Mouse (Mus musculus): Measurements from ENCODE around the gene Wipi1. TPM values are rescaled to one million over a fixed set of nuclear protein-coding genes. Genes with fewer than 3 reads are reported as not detected.
"Not testable (repeated sequence)": the region's sequence is repeated elsewhere in the genome, so short reads cannot be mapped to it uniquely, and the experiment has no call there.

Gene Wipi1
- polyA plus RNA-seq (2012; rRNA removed) (8.3 and 11.9 TPM in 2 replicates), polyA plus RNA-seq (2014; fragmentation: Nextera tagmentation; extraction: Ambion mirVana) (9.0 and 13.4 TPM in 2 replicates)

DNA sequence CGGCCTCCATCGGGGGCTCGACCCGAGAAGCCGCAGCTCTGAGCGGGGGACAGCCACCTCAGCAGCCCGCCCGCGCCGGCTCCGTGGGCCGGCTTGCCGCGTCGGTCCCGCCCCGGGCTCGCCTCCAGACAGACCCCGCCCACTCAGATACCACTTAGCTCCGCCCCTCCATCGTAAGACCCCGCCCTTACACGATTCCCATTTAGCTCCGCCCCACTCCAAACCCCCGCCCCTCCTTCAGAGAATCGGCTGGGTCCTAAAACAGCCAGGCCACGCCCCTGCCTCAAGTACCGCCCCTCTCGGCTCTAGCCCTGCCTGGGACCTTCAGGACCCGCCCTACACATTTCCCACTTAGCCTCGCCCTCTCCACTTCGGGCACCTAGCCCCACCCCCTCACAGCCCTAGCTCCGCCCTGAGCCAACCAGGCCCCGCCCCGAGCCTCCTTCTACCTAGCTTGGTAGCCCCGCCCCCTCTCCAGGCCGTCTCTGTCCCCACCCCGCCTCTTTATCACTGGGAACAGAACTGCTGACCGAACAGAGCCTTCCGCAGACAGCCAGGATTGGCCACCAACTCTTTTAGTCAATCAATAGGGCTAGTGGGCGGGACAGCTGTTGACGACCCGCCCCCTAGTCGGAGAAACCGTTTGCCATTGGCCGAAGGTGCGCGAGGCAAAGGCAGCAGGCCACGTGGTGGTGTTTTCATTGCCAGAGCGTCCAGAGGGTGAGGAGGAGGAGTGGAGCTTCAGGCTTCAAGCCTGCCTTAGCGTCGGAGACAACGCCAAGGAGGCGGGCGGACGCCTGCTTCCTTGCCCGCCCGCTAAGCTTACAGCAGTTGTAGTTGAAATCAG, at the start of gene Wipi1:
TSS of gene Wipi1 (minus strand) at position 665 of the 847 bp plus-strand sequence.
- ATAC-seq (ENCODE audit: insufficient read depth) (peak; percentile 89), DNase-seq (ENCODE audit: low read depth in 3 of 3, low spot score in 3 of 3) (peak; percentile 99)
- H3K4me2 ChIP-seq (ENCODE audit: low read depth) = peak within 1 kb of the TSS; percentile 90
- TF ChIP-seq EP300 (IDR thresholded peaks at IDR 0.05; ENCODE audit: low read depth) (no peak), CTCF (IDR thresholded peaks at IDR 0.05; ENCODE audit: low read depth) (no peak)
- peaks cover 50 to 62% of the 10 kb centered on the region in 2 experiments for H3K4me1 ChIP-seq (replicated peaks; ENCODE audit: control insufficient read depth in 2 of 2, insufficient read depth in 2 of 2, low read length in 1 of 2)
- H3K4me3 ChIP-seq (ENCODE audit: insufficient read depth in 1 of 2, low read depth in 2 of 2, low read length in 2 of 2) = peak within 1 kb of the TSS; percentile 75 to 76
- no peaks in the 10 kb centered on the region for H3K27me3 ChIP-seq (ENCODE audit: control insufficient read depth, insufficient read depth, low read length)
- no peaks in the 10 kb centered on the region for H3K9me3 ChIP-seq (ENCODE audit: control insufficient read depth, low read length)
- H3K36me3 ChIP-seq (replicated peaks; ENCODE audit: control insufficient read depth, insufficient read depth, low read depth) = no peaks in the 10 kb centered on the region
- peak within 1 kb of the TSS; percentile 99 for H3K27ac ChIP-seq
- under 1% methylated on average over 57 of the region's 58 CpGs for WGBS (ENCODE audit: insufficient replicate concordance)
- H3K9ac ChIP-seq (replicated peaks) = peak within 1 kb of the TSS; percentile 78

DNA sequence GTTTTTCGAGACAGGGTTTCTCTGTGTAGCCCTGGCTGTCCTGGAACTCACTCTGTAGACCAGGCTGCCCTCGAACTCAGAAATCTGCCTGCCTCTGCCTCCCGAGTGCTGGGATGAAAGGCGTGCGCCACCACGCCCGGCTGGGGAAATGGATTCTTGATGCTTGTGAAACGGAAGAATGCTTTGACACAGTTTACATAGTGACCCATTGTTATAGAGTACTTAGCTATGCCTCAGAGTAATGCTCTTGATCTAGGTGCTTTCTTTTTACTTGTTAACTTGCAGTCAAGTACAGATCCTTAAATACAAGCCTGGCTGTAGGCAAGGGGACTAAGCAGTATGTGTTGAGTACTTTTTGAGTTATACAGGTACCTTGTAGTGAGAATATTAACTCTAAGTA, 48.8 kb upstream of the Wipi1 start:
- not testable (repeated sequence) for H3K4me2 ChIP-seq (ENCODE audit: low read depth); H3K27ac ChIP-seq; H3K4me3 ChIP-seq (ENCODE audit: insufficient read depth in 1 of 2, low read depth in 2 of 2, low read length in 2 of 2); H3K9me3 ChIP-seq (ENCODE audit: control insufficient read depth, low read length); H3K27me3 ChIP-seq (ENCODE audit: control insufficient read depth, insufficient read depth, low read length); H3K9ac ChIP-seq (replicated peaks); DNase-seq (ENCODE audit: low read depth in 3 of 3, low spot score in 3 of 3); ATAC-seq (ENCODE audit: insufficient read depth)
- 90% methylated on average over 8 of the region's 8 CpGs for WGBS (ENCODE audit: insufficient replicate concordance)
- peaks cover 51% of the 10 kb centered on the region for H3K36me3 ChIP-seq (replicated peaks; ENCODE audit: control insufficient read depth, insufficient read depth, low read depth)
- peaks cover 11 to 12% of the 10 kb centered on the region in 2 experiments for H3K4me1 ChIP-seq (replicated peaks; ENCODE audit: control insufficient read depth in 2 of 2, insufficient read depth in 2 of 2, low read length in 1 of 2)

DNA sequence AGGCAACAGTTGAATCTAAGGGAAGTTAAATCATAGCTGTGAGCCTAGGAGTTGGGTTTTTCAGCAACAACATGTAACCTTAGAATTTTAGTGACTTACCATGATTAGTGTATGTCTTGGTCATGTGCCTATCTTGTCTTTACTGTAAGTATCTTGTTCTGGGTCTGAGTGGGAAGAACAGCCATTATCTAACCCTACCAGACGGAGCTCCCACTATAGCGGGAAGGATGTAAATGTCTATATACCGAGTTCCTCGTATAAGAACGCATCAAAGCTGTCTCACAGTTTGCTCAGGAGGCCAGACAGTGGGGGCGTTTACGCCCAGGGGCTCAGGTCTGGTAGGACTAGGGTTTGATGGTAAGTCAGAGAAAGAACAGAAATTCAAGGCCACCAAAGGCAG, 44.5 kb upstream of the Wipi1 start:
- DNase-seq (ENCODE audit: low read depth in 3 of 3, low spot score in 3 of 3) (peak in 2 of 3 experiments; percentile 40 to 42), ATAC-seq (ENCODE audit: insufficient read depth) (peak; percentile 77)
- peaks cover 41% of the 10 kb centered on the region for H3K36me3 ChIP-seq (replicated peaks; ENCODE audit: control insufficient read depth, insufficient read depth, low read depth)
- H3K4me2 ChIP-seq (ENCODE audit: low read depth) = peak overlapping the region; percentile 2; the same call in 1 of the 2 replicates
- H3K4me3 ChIP-seq (ENCODE audit: insufficient read depth in 1 of 2, low read depth in 2 of 2, low read length in 2 of 2) = no peak overlapping the region
- H3K9me3 ChIP-seq (ENCODE audit: control insufficient read depth, low read length) = no peaks in the 10 kb centered on the region
- TF ChIP-seq CTCF (IDR thresholded peaks at IDR 0.05; ENCODE audit: low read depth) (no peak), EP300 (IDR thresholded peaks at IDR 0.05; ENCODE audit: low read depth) (no peak)
- H3K27ac ChIP-seq = no peak overlapping the region; the same call in 1 of the 2 replicates
- H3K9ac ChIP-seq (replicated peaks) = no peak overlapping the region; the same call in 1 of the 2 replicates
- H3K27me3 ChIP-seq (ENCODE audit: control insufficient read depth, insufficient read depth, low read length) = no peaks in the 10 kb centered on the region
- WGBS (ENCODE audit: insufficient replicate concordance) = 23% methylated on average over 7 of the region's 7 CpGs
- H3K4me1 ChIP-seq (replicated peaks; ENCODE audit: control insufficient read depth in 2 of 2, insufficient read depth in 2 of 2, low read length in 1 of 2) = peaks cover 20 to 26% of the 10 kb centered on the region in 2 experiments

DNA sequence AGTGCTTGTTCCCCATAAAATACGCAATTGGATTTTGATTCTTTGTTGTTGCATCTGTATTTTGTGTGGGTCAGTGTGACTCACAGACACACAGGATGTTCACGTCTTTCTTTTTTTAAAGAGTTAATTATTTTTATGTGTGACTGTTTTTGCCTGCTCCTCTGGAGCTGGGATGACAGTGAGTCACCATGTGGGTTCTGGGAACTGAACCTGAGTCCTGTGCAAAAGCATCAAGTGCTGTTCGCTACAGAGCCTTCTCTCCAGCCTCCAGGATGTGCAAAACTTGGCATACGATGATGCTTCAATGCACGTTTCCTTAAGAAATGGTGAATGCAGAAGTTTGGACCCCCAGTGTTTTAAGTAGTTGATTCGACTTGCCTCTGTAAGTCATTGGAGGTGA, 42.8 kb upstream of the Wipi1 start:
- no peak for ATAC-seq (ENCODE audit: insufficient read depth)
- 77% methylated on average over 6 of the region's 6 CpGs for WGBS (ENCODE audit: insufficient replicate concordance)
- no peak for TF ChIP-seq EP300 (IDR thresholded peaks at IDR 0.05; ENCODE audit: low read depth)
- no peak for TF ChIP-seq CTCF (IDR thresholded peaks at IDR 0.05; ENCODE audit: low read depth)
- DNase-seq (ENCODE audit: low read depth in 3 of 3, low spot score in 3 of 3) = no peak
- Histone ChIP-seq H3K9ac (replicated peaks) (no peak overlapping the region), H3K4me2 (ENCODE audit: low read depth) (no peak overlapping the region), H3K27ac (no peak overlapping the region), H3K9me3 (ENCODE audit: control insufficient read depth, low read length) (no peaks in the 10 kb centered on the region), H3K36me3 (replicated peaks; ENCODE audit: control insufficient read depth, insufficient read depth, low read depth) (peaks cover 25% of the 10 kb centered on the region), H3K4me1 (replicated peaks; ENCODE audit: control insufficient read depth in 2 of 2, insufficient read depth in 2 of 2, low read length in 1 of 2) (peaks cover 27 to 33% of the 10 kb centered on the region in 2 experiments), H3K27me3 (ENCODE audit: control insufficient read depth, insufficient read depth, low read length) (peaks cover 2% of the 10 kb centered on the region; the same call in 1 of the 2 replicates), H3K4me3 (ENCODE audit: insufficient read depth in 1 of 2, low read depth in 2 of 2, low read length in 2 of 2) (no peak overlapping the region)

DNA sequence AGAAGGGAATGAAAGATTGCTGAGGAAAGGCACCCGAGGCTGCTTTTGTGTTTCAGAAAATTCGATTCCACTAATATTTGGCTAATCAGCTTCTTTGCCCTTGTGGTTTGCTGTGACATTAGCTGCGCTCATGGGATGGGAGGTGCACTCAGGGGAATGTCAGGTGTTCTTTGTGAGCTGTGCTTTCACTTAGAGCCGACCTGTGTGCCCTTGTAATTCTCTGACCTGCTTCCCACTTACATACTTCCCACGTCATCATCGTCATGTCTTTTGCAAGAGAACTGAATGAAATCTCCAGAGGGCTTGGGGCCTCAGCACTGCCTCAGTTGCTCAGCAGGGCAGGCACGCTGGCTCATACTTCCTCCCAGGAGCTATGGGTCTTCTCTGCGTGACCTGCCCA, 41.4 kb upstream of the Wipi1 start:
- DNase-seq (ENCODE audit: low read depth in 3 of 3, low spot score in 3 of 3) (no peak), ATAC-seq (ENCODE audit: insufficient read depth) (no peak)
- Histone ChIP-seq H3K27ac (no peak overlapping the region), H3K9ac (replicated peaks) (no peak overlapping the region), H3K36me3 (replicated peaks; ENCODE audit: control insufficient read depth, insufficient read depth, low read depth) (peaks cover 21% of the 10 kb centered on the region), H3K4me3 (ENCODE audit: insufficient read depth in 1 of 2, low read depth in 2 of 2, low read length in 2 of 2) (no peak overlapping the region), H3K9me3 (ENCODE audit: control insufficient read depth, low read length) (no peaks in the 10 kb centered on the region), H3K27me3 (ENCODE audit: control insufficient read depth, insufficient read depth, low read length) (peaks cover 3% of the 10 kb centered on the region; the same call in 1 of the 2 replicates), H3K4me1 (replicated peaks; ENCODE audit: control insufficient read depth in 2 of 2, insufficient read depth in 2 of 2, low read length in 1 of 2) (peaks cover 33 to 35% of the 10 kb centered on the region in 2 experiments), H3K4me2 (ENCODE audit: low read depth) (peak overlapping the region; percentile 95)
- 67% methylated on average over 8 of the region's 8 CpGs for WGBS (ENCODE audit: insufficient replicate concordance)
- TF ChIP-seq EP300 (IDR thresholded peaks at IDR 0.05; ENCODE audit: low read depth) = no peak
- no peak for TF ChIP-seq CTCF (IDR thresholded peaks at IDR 0.05; ENCODE audit: low read depth)
